Mouse (Mus musculus) activated CD4-positive, CD25-positive, alpha-beta regulatory T cell, adult 4 months (primary cell): ENCODE results near the gene Pakap. TPM values are rescaled to one million over a fixed set of nuclear protein-coding genes. Genes with fewer than 3 reads are reported as not detected.

Experiments
- ATAC-seq: one replicate; pipeline ENCODE4 v1.8.0; 2017
- polyA plus RNA-seq, 2 experiments: library from polyadenylated mRNA; unstranded; fragments of 100-300 nt; shearing (Covaris generic); gene quantifications; one replicate each; pipeline ENCODE4 v1.2.1; 2017

Gene Pakap
- polyA plus RNA-seq, 2 experiments from 2014 or later: 1.5 to 2.0 TPM

DNA sequence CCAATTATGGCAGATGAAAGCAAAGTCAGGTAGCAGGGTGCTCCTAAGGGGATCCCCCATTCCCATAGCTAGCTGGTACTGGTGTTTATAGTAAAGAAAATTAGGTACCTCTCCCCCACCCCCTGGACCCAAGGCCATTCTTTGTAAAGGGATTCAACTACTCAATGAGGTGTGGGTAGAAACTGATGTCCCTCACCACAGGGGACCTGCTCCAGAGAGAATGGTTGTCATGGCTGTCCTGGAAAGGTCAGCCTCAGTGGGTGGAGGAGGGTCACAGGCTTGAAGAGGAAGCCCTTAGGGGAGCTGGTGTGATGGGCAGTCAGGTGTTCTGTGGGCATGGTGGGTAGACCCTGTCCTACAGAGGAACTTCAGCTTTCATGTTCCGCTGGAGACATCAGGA lies 352.5 kb downstream of the Pakap start:
- no peak for ATAC-seq

GRCm38 (mm10) chr4:57922171-57922570 lies 354.2 kb downstream of the Pakap start:
- no peak for ATAC-seq

- ATAC-seq: no peak
Measured at GRCm38 (mm10) chr4:57924556-57925071, 356.6 kb downstream of the Pakap start.

DNA sequence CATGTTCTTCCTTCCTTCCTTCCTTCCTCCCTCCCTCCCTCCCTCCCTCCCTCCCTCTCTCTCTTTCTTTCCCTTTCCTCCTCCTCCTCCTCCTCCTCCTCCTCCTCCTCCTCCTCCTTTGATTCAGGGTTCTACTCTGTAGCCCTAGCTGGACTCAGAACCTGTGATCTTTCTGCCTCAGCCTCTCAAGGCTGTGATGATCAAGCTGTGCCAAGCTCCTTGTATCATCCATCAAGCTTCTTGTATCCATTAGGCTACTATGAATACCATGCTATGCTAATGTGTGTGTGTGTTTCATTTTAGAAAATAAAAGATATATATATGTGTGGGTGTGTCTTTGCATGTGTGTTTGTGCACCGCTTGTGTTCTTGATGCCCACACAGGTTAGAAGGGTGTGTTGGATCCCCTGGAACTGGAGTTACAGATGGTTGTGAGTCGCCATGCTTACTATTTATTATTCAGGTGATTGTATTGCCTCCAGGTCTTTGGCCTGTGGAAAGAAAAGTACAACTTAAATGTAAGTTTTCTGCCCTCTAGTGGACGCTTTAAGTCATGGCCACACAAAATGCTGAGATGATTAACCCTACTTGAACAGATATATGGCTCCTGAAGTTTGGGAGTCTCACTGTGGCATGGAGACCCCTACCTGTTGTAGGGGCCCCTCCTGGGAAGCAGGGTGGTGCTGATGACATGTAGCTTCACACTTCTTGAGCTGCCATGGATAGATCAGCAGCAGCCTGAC lies 359.7 kb downstream of the Pakap start:
- ATAC-seq: peak; percentile 89

GRCm38 (mm10) chr4:57930559-57931170 lies 362.7 kb downstream of the Pakap start:
- no peak for ATAC-seq

DNA sequence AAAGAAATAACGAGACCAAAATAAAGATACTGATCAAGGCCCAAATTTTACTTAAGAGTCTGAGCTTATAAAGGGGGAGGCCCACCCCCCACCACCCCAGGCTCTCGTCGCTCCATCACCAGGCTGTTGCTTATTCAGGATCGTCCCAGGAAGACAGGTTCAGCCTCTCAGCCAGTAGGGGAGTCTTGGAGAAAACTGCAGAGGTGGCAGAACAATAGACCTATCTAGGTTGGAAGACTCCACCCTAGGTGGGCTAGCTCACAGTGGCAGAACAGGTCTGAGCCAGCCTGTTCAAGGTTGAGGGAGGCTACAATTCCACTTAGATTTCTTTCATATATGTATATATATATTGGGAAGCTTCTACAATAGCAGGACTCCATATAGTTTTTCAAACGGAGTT lies 366.2 kb downstream of the Pakap start:
- ATAC-seq: no peak

DNA sequence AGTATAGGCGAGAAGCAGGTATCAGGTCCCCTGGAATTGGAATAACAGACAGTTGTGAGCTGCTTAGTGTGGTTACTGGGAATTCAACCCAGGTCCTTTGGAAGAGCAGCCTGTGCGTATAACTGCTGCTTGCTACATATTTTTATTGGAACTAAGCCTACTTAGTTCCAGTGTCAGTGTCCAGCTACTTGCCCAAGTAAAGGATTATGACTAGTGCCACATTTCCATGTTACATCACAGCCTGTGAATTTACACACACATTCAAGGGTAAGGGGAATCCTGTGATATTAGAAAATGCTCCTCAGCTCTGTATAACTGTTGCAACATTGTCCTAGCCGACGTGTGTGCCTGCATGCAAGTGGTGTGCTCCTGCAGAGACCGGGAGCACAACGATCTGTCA lies 369.3 kb downstream of the Pakap start:
- ATAC-seq: no peak

- no peak for ATAC-seq
Measured at GRCm38 (mm10) chr4:57940631-57941030, 372.7 kb downstream of the Pakap start.

- ATAC-seq: no peak
Measured at GRCm38 (mm10) chr4:57942892-57943291, 374.9 kb downstream of the Pakap start.

Other genes with a start within 250 kb of the Pakap start
- not detected for gene Palm2, start 133.9 kb upstream of the Pakap start, polyA plus RNA-seq
- 1 to 10 TPM; 3.5 to 5.0 TPM for gene Akap2, start 149.5 kb downstream of the Pakap start, polyA plus RNA-seq